Comparison of ENCODE assay signal across 7 mouse cellular contexts in the genomic region with DNA sequence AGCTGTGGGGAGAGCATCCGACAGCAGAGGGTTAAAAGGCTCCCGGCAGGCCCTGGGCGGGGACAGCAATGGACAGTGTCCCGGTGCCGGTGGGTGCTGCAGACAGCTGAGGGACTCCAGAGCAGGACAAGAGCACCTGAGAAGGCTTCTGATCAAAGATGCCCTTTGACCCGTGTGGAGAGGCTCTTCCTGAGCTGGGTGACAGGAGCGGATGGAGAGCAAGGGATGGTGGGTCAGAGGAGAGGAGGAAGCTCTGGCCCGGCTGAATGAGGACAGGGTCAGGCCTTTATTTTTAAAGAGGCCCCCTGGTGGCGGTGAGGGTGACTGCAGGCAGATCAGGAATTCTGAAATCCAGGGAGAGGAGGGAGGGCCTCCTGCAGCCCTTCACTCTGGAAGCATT. TPM values are rescaled to one million over a fixed set of nuclear protein-coding genes. Genes with fewer than 3 reads are reported as not detected.
DNase-seq lines count a peak whose midpoint lies in the region; ATAC-seq lines count a peak whose summit lies in the region.

No protein-coding gene starts in this region.

- H3K27ac ChIP-seq in embryonic facial prominence, embryonic 12.5 days, result no peak overlapping the region
- H3K27ac ChIP-seq in limb, embryonic 11.5 days (replicated peaks; ENCODE audit: low read depth, low read length), result no peak overlapping the region; the same call in 1 of the 2 replicates
- H3K27ac ChIP-seq in midbrain, embryonic 14.5 days (replicated peaks; ENCODE audit: low read depth, low read length), result peak overlapping the region; percentile 72

- ATAC-seq in embryonic facial prominence, embryonic 12.5 days (ENCODE audit: insufficient number of reproducible peaks, insufficient read depth, low FRiP score, low TSS enrichment), result no peak
- ATAC-seq in limb, embryonic 11.5 days (ENCODE audit: insufficient number of reproducible peaks, low FRiP score, low TSS enrichment, low read depth), result peak; percentile 26; the same call in 1 of the 2 replicates
- ATAC-seq in midbrain, embryonic 14.5 days (ENCODE audit: low FRiP score, low TSS enrichment), result peak; percentile 55; the same call in 1 of the 2 replicates

- H3K4me3 ChIP-seq in embryonic facial prominence, embryonic 12.5 days, result peak overlapping the region; percentile 18; the same call in 1 of the 2 replicates
- peak overlapping the region; percentile 14 for H3K4me3 ChIP-seq in limb, embryonic 11.5 days (ENCODE audit: low read depth, low read length)
- peak overlapping the region; percentile 16; the same call in 1 of the 2 replicates for H3K4me3 ChIP-seq in midbrain, embryonic 14.5 days (replicated peaks; ENCODE audit: low read depth, low read length)

- no peaks in the 10 kb centered on the region for H3K27me3 ChIP-seq in embryonic facial prominence, embryonic 12.5 days
- H3K27me3 ChIP-seq in limb, embryonic 11.5 days (ENCODE audit: control insufficient read depth, insufficient read depth, low read length), result no peaks in the 10 kb centered on the region
- H3K27me3 ChIP-seq in midbrain, embryonic 14.5 days (ENCODE audit: control insufficient read depth, insufficient read depth, low read length), result no peaks in the 10 kb centered on the region

- no peaks in the 10 kb centered on the region for H3K9me3 ChIP-seq in embryonic facial prominence, embryonic 12.5 days
- H3K9me3 ChIP-seq in limb, embryonic 11.5 days (ENCODE audit: control insufficient read depth, low read length), result no peaks in the 10 kb centered on the region
- H3K9me3 ChIP-seq in midbrain, embryonic 14.5 days (ENCODE audit: control insufficient read depth, low read length), result no peaks in the 10 kb centered on the region

- peak overlapping the region; percentile 45 for H3K4me2 ChIP-seq in embryonic facial prominence, embryonic 12.5 days (replicated peaks)
- H3K4me2 ChIP-seq in limb, embryonic 11.5 days (ENCODE audit: low read depth, severe bottlenecking), result peak overlapping the region; percentile 42
- peak overlapping the region; percentile 46 for H3K4me2 ChIP-seq in midbrain, embryonic 14.5 days (ENCODE audit: low read length)

- peak overlapping the region; percentile 64 for H3K9ac ChIP-seq in embryonic facial prominence, embryonic 12.5 days
- H3K9ac ChIP-seq in limb, embryonic 11.5 days (ENCODE audit: low read length), result no peak overlapping the region; the same call in 1 of the 2 replicates
- peak overlapping the region; percentile 53; the same call in 1 of the 2 replicates for H3K9ac ChIP-seq in midbrain, embryonic 14.5 days (replicated peaks; ENCODE audit: low read length)

- peak; percentile 80 for DNase-seq in adrenal gland, postnatal 25 days
- peak; percentile 81 to 93 for DNase-seq in heart, adult 18-20 months
- DNase-seq in kidney, adult 18-20 months, result peak; percentile 87
- peak; percentile 90 for DNase-seq in limb, embryonic 11.5 days (ENCODE audit: low spot score)
- peak; percentile 91 for DNase-seq in midbrain, embryonic 14.5 days
- peak; percentile 44 for DNase-seq in spleen, adult 12 weeks (ENCODE audit: low spot score)

- 0% methylated on average over 9 of the region's 9 CpGs for WGBS in embryonic facial prominence, embryonic 12.5 days
- WGBS in limb, embryonic 11.5 days, result 5% methylated on average over 9 of the region's 9 CpGs
- 3% methylated on average over 9 of the region's 9 CpGs for WGBS in midbrain, embryonic 14.5 days

- H3K36me3 ChIP-seq in embryonic facial prominence, embryonic 12.5 days, result peaks cover 39% of the 10 kb centered on the region
- peaks cover 17% of the 10 kb centered on the region for H3K36me3 ChIP-seq in limb, embryonic 11.5 days (ENCODE audit: control insufficient read depth, insufficient read depth, low read length)
- H3K36me3 ChIP-seq in midbrain, embryonic 14.5 days (ENCODE audit: control insufficient read depth, insufficient read depth, low read length), result peaks cover 40% of the 10 kb centered on the region

- H3K4me1 ChIP-seq in embryonic facial prominence, embryonic 12.5 days, result peaks cover 9% of the 10 kb centered on the region
- H3K4me1 ChIP-seq in limb, embryonic 11.5 days (ENCODE audit: control insufficient read depth, insufficient read depth, low read length), result no peaks in the 10 kb centered on the region
- peaks cover 6% of the 10 kb centered on the region; the same call in 1 of the 2 replicates for H3K4me1 ChIP-seq in midbrain, embryonic 14.5 days (ENCODE audit: control insufficient read depth, insufficient read depth, low read length)

RNA-seq across cellular contexts. Expression of a gene that starts 4.9 kb away (rescaled TPM):
- 113 and 114 TPM in 2 replicates for total RNA-seq in adrenal gland, postnatal 25 days (2021)
- polyA plus RNA-seq in embryonic facial prominence, embryonic 12.5 days (2016; fragmentation: Nextera tagmentation; extraction: Ambion mirVana), result 41.5 and 48.1 TPM in 2 replicates
- total RNA-seq in heart, adult 18-20 months (2021), result 10 to 100 TPM; 25.5 to 30.2 TPM
- polyA plus RNA-seq in limb, embryonic 11.5 days (2014; fragmentation: Nextera tagmentation; extraction: Ambion mirVana), result 47.9 and 50.8 TPM in 2 replicates
- polyA plus RNA-seq in midbrain, embryonic 14.5 days (2014; fragmentation: Nextera tagmentation; extraction: Ambion mirVana), result 42.5 and 46.5 TPM in 2 replicates

RNA-seq across cellular contexts. Expression of a gene that starts 7.9 kb away (rescaled TPM):
- 42.7 and 44.0 TPM in 2 replicates for total RNA-seq in adrenal gland, postnatal 25 days (2021)
- 59.0 and 60.5 TPM in 2 replicates for polyA plus RNA-seq in embryonic facial prominence, embryonic 12.5 days (2016; fragmentation: Nextera tagmentation; extraction: Ambion mirVana)
- total RNA-seq in heart, adult 18-20 months (2021), result 10 to 100 TPM; 15.7 to 19.1 TPM
- polyA plus RNA-seq in limb, embryonic 11.5 days (2014; fragmentation: Nextera tagmentation; extraction: Ambion mirVana), result 72.7 and 76.3 TPM in 2 replicates
- polyA plus RNA-seq in midbrain, embryonic 14.5 days (2014; fragmentation: Nextera tagmentation; extraction: Ambion mirVana), result 61.0 and 70.8 TPM in 2 replicates

RNA-seq across cellular contexts. Expression of a gene that starts 16.1 kb away (rescaled TPM):
- 273 and 304 TPM in 2 replicates for total RNA-seq in adrenal gland, postnatal 25 days (2021)
- polyA plus RNA-seq in embryonic facial prominence, embryonic 12.5 days (2016; fragmentation: Nextera tagmentation; extraction: Ambion mirVana), result 1,294 and 1,324 TPM in 2 replicates
- total RNA-seq in heart, adult 18-20 months (2021), result 100 to 1,000 TPM; 185 to 222 TPM
- 567 and 570 TPM in 2 replicates for polyA plus RNA-seq in limb, embryonic 11.5 days (2014; fragmentation: Nextera tagmentation; extraction: Ambion mirVana)
- polyA plus RNA-seq in midbrain, embryonic 14.5 days (2014; fragmentation: Nextera tagmentation; extraction: Ambion mirVana), result 13.8 and 101 TPM in 2 replicates

RNA-seq across cellular contexts. Expression of a gene that starts 28.9 kb away (rescaled TPM):
- total RNA-seq in adrenal gland, postnatal 25 days (2021), result 5.0 and 6.0 TPM in 2 replicates
- 37.3 and 37.6 TPM in 2 replicates for polyA plus RNA-seq in embryonic facial prominence, embryonic 12.5 days (2016; fragmentation: Nextera tagmentation; extraction: Ambion mirVana)
- total RNA-seq in heart, adult 18-20 months (2021), result under 1 TPM; 0.62 to 0.64 TPM
- polyA plus RNA-seq in limb, embryonic 11.5 days (2014; fragmentation: Nextera tagmentation; extraction: Ambion mirVana), result 38.2 and 39.6 TPM in 2 replicates
- polyA plus RNA-seq in midbrain, embryonic 14.5 days (2014; fragmentation: Nextera tagmentation; extraction: Ambion mirVana), result 111 and 147 TPM in 2 replicates

RNA-seq across cellular contexts. Expression of a gene that starts 43.1 kb away (rescaled TPM):
- total RNA-seq in adrenal gland, postnatal 25 days (2021), result 6.1 and 8.8 TPM in 2 replicates
- 39.4 and 42.2 TPM in 2 replicates for polyA plus RNA-seq in embryonic facial prominence, embryonic 12.5 days (2016; fragmentation: Nextera tagmentation; extraction: Ambion mirVana)
- 1 to 10 TPM; 3.5 to 7.1 TPM for total RNA-seq in heart, adult 18-20 months (2021)
- polyA plus RNA-seq in limb, embryonic 11.5 days (2014; fragmentation: Nextera tagmentation; extraction: Ambion mirVana), result 45.0 and 50.9 TPM in 2 replicates
- polyA plus RNA-seq in midbrain, embryonic 14.5 days (2014; fragmentation: Nextera tagmentation; extraction: Ambion mirVana), result 1.7 and 2.9 TPM in 2 replicates
